Mouse (Mus musculus) lung, postnatal 0 days (tissue): Measurements from ENCODE around the gene Slc12a3. TPM values are rescaled to one million over a fixed set of nuclear protein-coding genes. Genes with fewer than 3 reads are reported as not detected.

Experiments used
- ATAC-seq: fragments of 200-750 bp; cut with Nextera tagmentation; 2 replicates; pipeline ENCODE4 v1.8.0; 2017; ENCODE audit warnings: moderate library complexity
- DNase-seq: peaks from one replicate; pipeline ENCODE4 v3.0.0-alpha.2; 2016; ENCODE audit warnings: low spot score
- H3K27ac ChIP-seq: fragments of 300-500 bp; sonication (generic); 2 replicates; pipeline ENCODE4 v1.5.1; 2014; ENCODE audit warnings: antibody characterized with exemption, mild to moderate bottlenecking, low read length, mixed read lengths
- H3K27me3 ChIP-seq: fragments of 300-500 bp; sonication (generic); replicated peaks from 2 replicates; pipeline ENCODE4 v1.6.1; 2014; ENCODE audit warnings: low read length, mixed read lengths; ENCODE audit not compliant: insufficient read depth
- H3K36me3 ChIP-seq: fragments of 300-500 bp; sonication (generic); 2 replicates; pipeline ENCODE4 v1.6.1; 2014; ENCODE audit warnings: low read length, mixed read lengths; ENCODE audit not compliant: insufficient read depth
- H3K4me1 ChIP-seq: fragments of 300-500 bp; sonication (generic); 2 replicates; pipeline ENCODE4 v1.6.1; 2014; ENCODE audit warnings: antibody characterized with exemption, low read depth, low read length, mixed read lengths; ENCODE audit not compliant: insufficient read depth
- H3K4me2 ChIP-seq: fragments of 300-500 bp; sonication (generic); replicated peaks from 2 replicates; pipeline ENCODE4 v1.6.1; 2014; ENCODE audit warnings: low read depth, mild to moderate bottlenecking, low read length, moderate library complexity, mixed read lengths
- H3K4me3 ChIP-seq: fragments of 300-500 bp; sonication (generic); 2 replicates; pipeline ENCODE4 v1.5.1; 2014; ENCODE audit warnings: low read depth, low read length
- H3K9ac ChIP-seq: fragments of 300-500 bp; sonication (generic); replicated peaks from 2 replicates; pipeline ENCODE4 v1.6.1; 2014; ENCODE audit warnings: low read depth, mild to moderate bottlenecking
- H3K9me3 ChIP-seq: fragments of 300-500 bp; sonication (generic); 2 replicates; pipeline ENCODE4 v1.6.1; 2016; ENCODE audit warnings: low read length, mixed read lengths
- CTCF ChIP-seq: IDR thresholded peaks from 2 replicates; pipeline ENCODE4 v1.5.1; 2016; ENCODE audit warnings: antibody characterized with exemption, mild to moderate bottlenecking
- EP300 ChIP-seq: IDR thresholded peaks from 2 replicates; pipeline ENCODE4 v1.6.1; 2016; ENCODE audit warnings: antibody characterized with exemption, mild to moderate bottlenecking, control low read depth
- WGBS: fragments of 180-500 bp; shearing (Covaris S2); extraction: QIAGEN DNeasy Blood & Tissue Kit; methylation state at CpG from one replicate; pipeline ENCODE4 v1.1.7; 2014; 5-methylcytosine and 5-hydroxymethylcytosine counted together
- microRNA counts: library from miRNA; unstranded; fragments of <30 nt; microRNA quantifications from one replicate; lab custom pipeline; 2015
- microRNA-seq: library from miRNA; unstranded; fragments of <30 nt; microRNA quantifications from one replicate; pipeline ENCODE4, GENCODE M21; 2016
- polyA plus RNA-seq: library from polyadenylated mRNA; unstranded; fragments of >200 nt; fragmentation: Nextera tagmentation; extraction: Ambion mirVana; gene quantifications from 2 replicates; pipeline ENCODE4 v1.2.1, GENCODE M21; 2015

Gene Slc12a3
- polyA plus RNA-seq, 1 experiment from 2014 or later = 0.12 TPM

DNA sequence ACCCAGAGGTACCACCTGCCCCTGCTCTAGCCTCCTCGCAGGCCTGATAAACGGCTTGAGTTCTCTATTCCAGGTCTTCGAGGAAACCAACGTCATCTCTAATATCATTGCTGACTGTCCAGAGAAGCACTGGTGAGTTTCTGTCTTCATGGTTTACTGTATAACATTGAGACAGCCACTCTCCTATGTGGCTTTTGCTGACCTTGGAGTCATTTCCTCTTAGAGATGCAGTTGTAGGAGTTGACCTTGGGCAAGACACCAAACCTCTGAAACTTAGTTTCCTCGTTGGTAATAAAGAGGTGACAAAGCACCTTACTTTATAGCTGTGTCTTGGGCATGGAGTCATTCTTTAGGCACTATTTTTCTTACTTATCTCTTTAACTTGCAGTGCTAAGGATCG is 83.5 kb downstream of the Slc12a3 start:
- no peak for TF ChIP-seq EP300
- Histone ChIP-seq H3K9me3 (no peaks in the 10 kb centered on the region), H3K36me3 (no peaks in the 10 kb centered on the region), H3K4me1 (no peaks in the 10 kb centered on the region), H3K27ac (no peak overlapping the region), H3K9ac (no peak overlapping the region), H3K27me3 (no peaks in the 10 kb centered on the region), H3K4me3 (no peak overlapping the region), H3K4me2 (no peak overlapping the region)
- ATAC-seq (no peak), DNase-seq (no peak)
- 75% methylated on average over 6 of the region's 6 CpGs for WGBS

DNA sequence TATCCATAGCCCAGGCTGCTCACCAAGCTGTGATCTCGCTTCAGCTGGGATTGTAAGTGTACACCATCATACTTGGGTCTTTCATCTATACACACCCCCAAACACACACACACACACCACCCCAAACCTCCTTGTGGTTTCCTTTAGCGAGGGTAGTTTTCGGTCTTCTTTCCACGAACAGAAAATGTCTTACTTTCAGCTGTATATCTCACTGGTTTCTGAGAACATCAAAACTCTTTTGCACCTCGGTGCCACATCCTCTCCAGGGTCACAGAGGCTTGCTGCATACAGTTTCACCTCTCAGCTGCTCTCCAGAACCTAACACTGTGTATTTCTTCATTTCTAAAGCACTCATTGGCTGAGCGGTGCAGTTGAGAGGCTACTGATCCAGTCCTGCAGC is 84.5 kb downstream of the Slc12a3 start:
- DNase-seq (no peak), ATAC-seq (no peak)
- 73% methylated on average over 6 of the region's 6 CpGs for WGBS
- no peaks in the 10 kb centered on the region for H3K4me1 ChIP-seq
- no peak overlapping the region for H3K4me3 ChIP-seq
- no peaks in the 10 kb centered on the region for H3K27me3 ChIP-seq
- H3K9me3 ChIP-seq = no peaks in the 10 kb centered on the region
- H3K27ac ChIP-seq = no peak overlapping the region
- TF ChIP-seq CTCF (no peak), EP300 (no peak)
- H3K9ac ChIP-seq = no peak overlapping the region
- H3K36me3 ChIP-seq = no peaks in the 10 kb centered on the region
- H3K4me2 ChIP-seq = no peak overlapping the region

DNA sequence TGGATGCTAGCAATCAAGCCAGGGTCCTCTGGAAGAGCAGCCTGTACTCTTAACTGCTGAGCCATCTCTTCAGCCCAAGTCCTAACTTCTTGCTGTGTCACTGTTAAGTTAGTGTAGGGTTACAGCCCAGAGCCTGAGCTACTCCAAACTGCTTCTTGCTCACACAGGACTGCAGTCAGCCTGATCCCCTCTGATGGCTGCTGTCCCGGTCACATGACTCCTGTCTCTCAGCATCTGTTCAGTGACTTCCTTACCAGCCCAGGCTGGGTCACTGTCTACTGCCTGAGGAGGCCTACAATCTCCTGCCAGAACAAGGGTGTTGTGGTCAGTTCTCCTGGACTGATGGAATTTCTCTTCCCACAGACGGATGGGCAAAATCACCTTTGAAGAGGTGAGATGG is 86.2 kb downstream of the Slc12a3 start:
- no peak for TF ChIP-seq CTCF
- 78% methylated on average over 2 of the region's 2 CpGs for WGBS
- H3K9ac ChIP-seq = no peak overlapping the region
- DNase-seq (no peak), ATAC-seq (no peak)
- H3K4me1 ChIP-seq = no peaks in the 10 kb centered on the region
- no peaks in the 10 kb centered on the region for H3K27me3 ChIP-seq
- H3K36me3 ChIP-seq = no peaks in the 10 kb centered on the region
- no peaks in the 10 kb centered on the region for H3K9me3 ChIP-seq
- no peak overlapping the region for H3K4me3 ChIP-seq
- no peak overlapping the region for H3K27ac ChIP-seq
- H3K4me2 ChIP-seq = no peak overlapping the region

MicroRNAs encoded within 50 kb of the gene (microRNA counts, 519-probe panel; counts per million panel counts)
- microRNA mmu-miR-138 (lab: Ali Mortazavi, UCI) = 3,979 counts per million, percentile 35 among the panel's probes with 10 or more counts

Small RNA genes within 50 kb of the gene (microRNA-seq; reads per million reads assigned to microRNA genes)
- gene Mir138-2 = 18.9 reads per million, percentile 29 among the genes with 10 or more reads in this experiment

Other genes with a start within 250 kb of the Slc12a3 start
- gene Bbs2, start 230.3 kb upstream of the Slc12a3 start, polyA plus RNA-seq = 7.3 and 9.5 TPM in 2 replicates
- not detected in 2 replicates for gene Mt4, start 192.0 kb upstream of the Slc12a3 start, polyA plus RNA-seq
- gene Mt3, start 176.6 kb upstream of the Slc12a3 start, polyA plus RNA-seq = 2.6 TPM in 2 replicates
- 143 and 159 TPM in 2 replicates for gene Mt2, start 156.5 kb upstream of the Slc12a3 start, polyA plus RNA-seq
- 836 and 858 TPM in 2 replicates for gene Mt1, start 150.1 kb upstream of the Slc12a3 start, polyA plus RNA-seq
- 26.7 and 27.1 TPM in 2 replicates for gene Nup93, start 114.6 kb upstream of the Slc12a3 start, polyA plus RNA-seq
- 179 and 217 TPM in 2 replicates for gene Herpud1, start 57.2 kb downstream of the Slc12a3 start, polyA plus RNA-seq
- 0.31 and 0.42 TPM in 2 replicates for gene Nlrc5, start 105.2 kb downstream of the Slc12a3 start, polyA plus RNA-seq
- gene Cpne2, start 203.8 kb downstream of the Slc12a3 start, polyA plus RNA-seq = 8.6 and 9.2 TPM in 2 replicates